Mouse (Mus musculus): ENCODE data around the gene Anp32e. TPM values are rescaled to one million over a fixed set of nuclear protein-coding genes. Genes with fewer than 3 reads are reported as not detected.

Anp32e gene
- polyA plus RNA-seq, 1 experiment from 2014 or later = 72.5 TPM

- WGBS = under 1% methylated on average over 48 of the region's 84 CpGs
- Histone ChIP-seq H3K4me3 (ENCODE audit: low read depth, low read length) (peak within 1 kb of the TSS; percentile 77), H3K9me3 (ENCODE audit: low read length) (no peaks in the 10 kb centered on the region), H3K36me3 (ENCODE audit: insufficient read depth, low read length) (no peaks in the 10 kb centered on the region), H3K27me3 (replicated peaks; ENCODE audit: insufficient read depth, low read length) (no peaks in the 10 kb centered on the region), H3K9ac (replicated peaks; ENCODE audit: low read depth) (peak within 1 kb of the TSS; percentile 57), H3K4me1 (ENCODE audit: insufficient read depth, low read depth, low read length) (peaks cover 14% of the 10 kb centered on the region; the same call in 1 of the 2 replicates), H3K4me2 (replicated peaks; ENCODE audit: low read depth, low read length) (peak within 1 kb of the TSS; percentile 92), H3K27ac (ENCODE audit: low read length) (peak within 1 kb of the TSS; percentile 94)
- DNase-seq (ENCODE audit: low spot score) (peak; percentile 54), ATAC-seq (peak; percentile 50)
- TF ChIP-seq CTCF (IDR thresholded peaks at IDR 0.05) (peak; percentile 44), EP300 (IDR thresholded peaks at IDR 0.05) (no peak)
Measured at GRCm38 (mm10) chr3:95995802-95996428, 66.9 kb downstream of the Anp32e start, which contains the start of gene Plekho1. Gene Plekho1 (minus strand): TSS chr3:95996001.

GRCm38 (mm10) chr3:95996451-95997073 lies 67.5 kb downstream of the Anp32e start:
- peak overlapping the region; percentile 94 for H3K27ac ChIP-seq (ENCODE audit: low read length)
- peak overlapping the region; percentile 77 for H3K4me3 ChIP-seq (ENCODE audit: low read depth, low read length)
- ATAC-seq (no peak), DNase-seq (ENCODE audit: low spot score) (no peak)
- H3K4me1 ChIP-seq (ENCODE audit: insufficient read depth, low read depth, low read length) = peaks cover 14% of the 10 kb centered on the region; the same call in 1 of the 2 replicates
- H3K9ac ChIP-seq (replicated peaks; ENCODE audit: low read depth) = peak overlapping the region; percentile 57
- H3K9me3 ChIP-seq (ENCODE audit: low read length) = no peaks in the 10 kb centered on the region
- 11% methylated on average over 6 of the region's 6 CpGs for WGBS
- no peaks in the 10 kb centered on the region for H3K36me3 ChIP-seq (ENCODE audit: insufficient read depth, low read length)
- peak overlapping the region; percentile 92 for H3K4me2 ChIP-seq (replicated peaks; ENCODE audit: low read depth, low read length)
- TF ChIP-seq EP300 (IDR thresholded peaks at IDR 0.05) (no peak), CTCF (IDR thresholded peaks at IDR 0.05) (no peak)
- no peaks in the 10 kb centered on the region for H3K27me3 ChIP-seq (replicated peaks; ENCODE audit: insufficient read depth, low read length)

Other genes with a start within 250 kb of the Anp32e start
- gene Adamtsl4, start 241.3 kb upstream of the Anp32e start, polyA plus RNA-seq (2015; fragmentation: Nextera tagmentation; extraction: Ambion mirVana) = 11.8 and 13.2 TPM in 2 replicates
- 94.3 and 107 TPM in 2 replicates for gene Ecm1, start 189.7 kb upstream of the Anp32e start, polyA plus RNA-seq (2015; fragmentation: Nextera tagmentation; extraction: Ambion mirVana)
- 18.5 and 19.3 TPM in 2 replicates for gene Tars2, start 169.0 kb upstream of the Anp32e start, polyA plus RNA-seq (2015; fragmentation: Nextera tagmentation; extraction: Ambion mirVana)
- 12.9 and 14.0 TPM in 2 replicates for gene Rprd2, start 110.4 kb upstream of the Anp32e start, polyA plus RNA-seq (2015; fragmentation: Nextera tagmentation; extraction: Ambion mirVana)
- gene Prpf3, start 73.4 kb upstream of the Anp32e start, polyA plus RNA-seq (2015; fragmentation: Nextera tagmentation; extraction: Ambion mirVana) = 14.3 and 16.0 TPM in 2 replicates
- 252 and 273 TPM in 2 replicates for gene Mrps21, start 57.7 kb upstream of the Anp32e start, polyA plus RNA-seq (2015; fragmentation: Nextera tagmentation; extraction: Ambion mirVana)
- 2.0 and 3.1 TPM in 2 replicates for gene Ciart, start 47.0 kb upstream of the Anp32e start, polyA plus RNA-seq (2015; fragmentation: Nextera tagmentation; extraction: Ambion mirVana)
- gene BC028528, start 37.2 kb upstream of the Anp32e start, polyA plus RNA-seq (2015; fragmentation: Nextera tagmentation; extraction: Ambion mirVana) = 247 and 252 TPM in 2 replicates
- 48.6 and 49.1 TPM in 2 replicates for gene Aph1a, start 35.3 kb upstream of the Anp32e start, polyA plus RNA-seq (2015; fragmentation: Nextera tagmentation; extraction: Ambion mirVana)
- 4.4 and 4.5 TPM in 2 replicates for gene Car14, start 24.6 kb upstream of the Anp32e start, polyA plus RNA-seq (2015; fragmentation: Nextera tagmentation; extraction: Ambion mirVana)
- gene Plekho1, start 66.8 kb downstream of the Anp32e start, polyA plus RNA-seq (2015; fragmentation: Nextera tagmentation; extraction: Ambion mirVana) = 53.5 and 55.4 TPM in 2 replicates
- gene Vps45, start 129.2 kb downstream of the Anp32e start, polyA plus RNA-seq (2015; fragmentation: Nextera tagmentation; extraction: Ambion mirVana) = 32.3 and 32.8 TPM in 2 replicates
- gene Otud7b, start 175.3 kb downstream of the Anp32e start, polyA plus RNA-seq (2015; fragmentation: Nextera tagmentation; extraction: Ambion mirVana) = 30.2 and 30.6 TPM in 2 replicates
- 7.5 and 11.3 TPM in 2 replicates for gene Mtmr11, start 232.8 kb downstream of the Anp32e start, polyA plus RNA-seq (2015; fragmentation: Nextera tagmentation; extraction: Ambion mirVana)
- 64.4 and 68.4 TPM in 2 replicates for gene Sf3b4, start 243.1 kb downstream of the Anp32e start, polyA plus RNA-seq (2015; fragmentation: Nextera tagmentation; extraction: Ambion mirVana)

All from lung, postnatal 0 days (tissue).